Mouse (Mus musculus) ovary, adult 18-20 months (tissue): ENCODE measurements around the gene Fn1.

Source experiments
- DNase-seq: peaks from one replicate; pipeline ENCODE4 v3.0.0; 2022; ENCODE audit warnings: low spot score, mixed read lengths

Gene Fn1

DNA sequence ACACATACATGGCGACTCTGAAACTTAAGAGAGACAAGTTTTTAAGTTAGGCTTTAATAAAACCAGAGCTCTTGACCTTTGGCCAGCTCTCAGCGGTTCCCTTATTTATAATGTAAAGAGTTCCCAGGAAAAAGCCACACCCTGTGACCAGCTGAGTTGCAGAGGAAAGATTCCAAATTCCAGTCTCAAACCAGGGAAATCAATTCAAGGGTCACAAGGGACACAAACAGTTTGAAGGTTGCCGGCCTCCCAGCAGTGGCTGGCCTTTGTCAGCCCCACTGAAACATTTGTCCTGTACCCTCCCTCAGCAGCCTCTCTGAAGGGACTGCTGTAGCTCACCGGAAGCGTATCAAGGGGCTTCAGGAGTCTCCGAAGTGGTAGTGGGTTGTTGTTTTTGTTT lies 2.3 kb downstream of the Fn1 start:
- DNase-seq = no peak

DNA sequence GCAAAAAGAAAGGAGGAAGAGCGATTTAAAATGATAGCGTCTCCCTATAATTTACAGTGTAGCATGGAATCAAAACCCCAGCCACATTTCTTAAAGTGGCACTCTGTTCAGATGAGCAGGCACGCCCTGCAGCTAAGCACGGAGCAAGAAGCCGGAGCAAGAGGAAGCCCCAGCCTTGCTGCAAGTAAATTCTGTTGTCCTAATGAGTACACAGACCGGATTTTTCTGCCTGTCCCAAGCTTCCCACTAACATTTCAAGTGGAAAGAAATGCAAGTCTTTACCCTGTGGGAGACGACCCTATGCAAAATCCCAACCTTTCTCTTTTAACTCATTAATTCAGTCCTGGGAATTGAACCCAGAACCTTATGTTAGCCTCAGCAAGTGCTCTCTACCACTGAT lies 4.8 kb downstream of the Fn1 start:
- DNase-seq = no peak

DNA sequence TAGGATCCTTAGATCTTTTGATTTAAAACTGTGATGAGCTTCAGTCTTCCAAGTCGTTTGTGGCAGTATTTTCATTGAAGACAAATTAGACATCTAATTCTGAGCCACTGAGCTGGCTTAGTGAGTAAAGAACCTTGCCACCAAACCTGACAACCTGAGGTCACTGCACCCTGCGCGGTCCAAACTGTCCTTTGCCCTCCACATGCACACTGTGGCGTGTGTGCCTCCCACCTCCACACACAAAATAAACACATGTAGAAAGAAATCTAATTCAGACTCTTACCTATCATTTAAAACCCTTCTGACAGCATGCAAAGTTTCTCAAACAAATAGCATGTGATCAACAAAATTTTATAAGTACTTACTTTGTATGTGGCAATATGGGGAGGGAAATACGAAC lies 6.2 kb downstream of the Fn1 start:
- DNase-seq = no peak

DNA sequence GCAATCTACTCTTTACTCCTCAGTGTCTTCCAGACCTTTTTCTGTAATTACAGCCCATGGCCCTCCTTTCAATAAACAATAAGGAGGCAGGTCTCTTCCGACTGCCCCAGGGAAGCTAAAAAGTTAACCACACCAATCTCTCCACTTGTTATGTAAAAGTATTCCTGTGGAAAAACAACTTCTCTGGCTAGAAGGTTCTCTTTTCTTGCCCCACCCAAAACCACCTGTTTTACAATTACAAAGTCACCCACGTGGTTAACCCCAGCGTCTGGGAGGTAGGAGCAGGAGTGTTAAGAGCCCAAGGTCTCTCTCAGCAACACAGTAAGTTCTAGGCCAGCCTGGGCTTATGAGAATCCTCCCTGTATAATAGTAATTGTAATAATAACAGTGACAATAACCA lies 7.0 kb downstream of the Fn1 start:
- DNase-seq = no peak

DNA sequence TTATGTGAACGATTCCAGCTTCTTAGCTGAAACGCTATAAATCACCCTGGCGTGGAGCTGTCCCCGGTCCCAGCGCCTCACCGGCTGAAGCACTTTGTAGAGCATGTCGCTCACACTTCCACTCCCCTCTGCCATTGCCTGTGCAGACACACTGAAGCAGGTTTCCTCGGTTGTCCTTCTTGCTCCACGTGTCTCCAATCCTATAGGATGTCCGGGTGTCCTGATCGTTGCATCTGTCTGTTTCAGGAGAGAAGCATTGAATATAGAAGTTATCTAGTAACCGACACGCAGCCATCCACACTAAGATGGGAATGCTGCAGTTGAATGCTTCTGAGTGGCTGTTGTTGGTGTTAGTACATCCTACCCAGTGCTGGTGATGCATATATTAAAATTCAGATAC lies 7.5 kb downstream of the Fn1 start:
- no peak for DNase-seq

GRCm38 (mm10) chr1:71642794-71643193 lies 10.2 kb downstream of the Fn1 start:
- no peak for DNase-seq

- no peak for DNase-seq
These were observed 11.8 kb downstream of the Fn1 start for GRCm38 (mm10) chr1:71641206-71641605.

DNA sequence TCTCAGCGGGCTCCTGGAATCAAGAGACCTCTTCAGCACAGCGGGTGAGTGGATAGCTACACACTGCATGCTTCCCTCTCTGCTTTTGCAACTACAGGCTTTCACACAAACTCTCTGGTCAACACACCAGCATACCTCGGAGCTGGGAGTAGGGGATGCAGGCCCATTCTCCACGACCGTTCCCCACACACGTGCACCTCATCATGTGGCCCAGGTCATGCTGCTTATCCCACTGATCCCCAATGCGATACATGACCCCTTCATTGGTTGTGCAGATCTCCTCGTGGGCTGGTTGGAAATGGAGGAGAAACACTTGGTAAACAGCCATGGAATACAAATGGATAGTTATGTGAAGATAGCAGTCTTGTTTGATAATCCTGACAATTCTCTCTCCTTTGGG lies 12.8 kb downstream of the Fn1 start:
- DNase-seq = no peak

- DNase-seq = no peak
These were observed 16.3 kb downstream of the Fn1 start for GRCm38 (mm10) chr1:71636665-71637064.

DNA sequence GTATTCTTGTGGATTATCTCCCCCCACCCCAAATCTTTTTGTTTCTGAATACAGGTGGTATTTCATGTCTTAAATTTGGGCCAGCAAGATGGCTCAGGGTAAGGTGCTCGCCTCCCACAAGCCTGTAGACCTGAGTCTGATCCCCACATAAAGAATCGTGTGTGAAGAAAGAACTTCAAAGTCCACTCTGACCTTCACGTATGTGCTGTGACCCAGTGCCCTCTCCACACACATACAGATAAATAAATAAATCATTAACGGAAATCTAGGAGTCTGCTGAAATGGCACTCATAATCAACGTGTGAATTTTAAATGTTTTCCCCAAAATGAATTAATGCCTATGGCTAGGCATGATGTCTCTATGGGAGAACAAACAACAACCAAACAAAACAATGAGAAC lies 16.9 kb downstream of the Fn1 start:
- DNase-seq = no peak

DNA sequence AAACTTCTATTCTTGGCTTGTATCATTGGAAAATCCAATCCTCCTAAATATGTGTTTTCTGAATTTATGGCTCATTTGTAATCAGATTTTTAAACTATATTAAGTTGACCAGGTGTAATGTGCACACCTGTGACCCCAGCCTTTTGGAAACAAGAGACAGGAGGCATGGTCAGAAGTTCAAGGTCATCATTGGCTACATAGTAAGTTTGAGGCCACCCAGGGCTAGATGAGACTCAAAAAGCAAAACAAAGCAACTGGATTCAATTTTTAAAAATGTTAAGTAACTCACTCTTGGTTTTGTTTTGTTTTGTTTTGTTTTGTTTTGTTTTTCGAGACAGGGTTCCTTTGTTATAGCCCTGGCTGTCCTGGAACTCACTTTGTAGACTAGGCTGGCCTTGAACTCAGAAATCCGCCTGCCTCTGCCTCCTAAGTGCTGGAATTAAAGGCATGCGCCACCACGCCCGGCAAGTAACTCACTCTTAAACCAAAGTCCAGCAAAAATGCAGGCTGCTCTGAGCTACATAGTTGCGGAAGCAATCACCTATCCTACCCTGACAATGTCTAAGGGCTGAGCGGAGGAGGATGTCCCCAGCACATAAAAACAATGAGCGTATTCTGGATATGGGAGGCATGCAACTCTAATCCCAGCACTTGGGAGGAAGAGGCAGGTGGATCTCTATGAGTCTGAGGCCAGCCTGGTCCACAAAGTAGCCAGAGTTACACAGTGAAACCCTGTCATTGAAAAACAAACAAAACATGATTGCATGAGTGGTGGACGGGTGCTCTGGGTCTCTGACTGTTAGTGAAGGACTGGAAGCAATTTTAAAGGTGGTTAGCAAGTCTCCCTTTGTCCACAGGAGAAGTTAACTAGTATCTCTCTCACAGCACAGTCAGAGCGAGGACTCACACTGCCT lies 17.6 kb downstream of the Fn1 start:
- DNase-seq = no peak

- no peak for DNase-seq
These were observed 18.5 kb downstream of the Fn1 start for GRCm38 (mm10) chr1:71634471-71634981.

DNA sequence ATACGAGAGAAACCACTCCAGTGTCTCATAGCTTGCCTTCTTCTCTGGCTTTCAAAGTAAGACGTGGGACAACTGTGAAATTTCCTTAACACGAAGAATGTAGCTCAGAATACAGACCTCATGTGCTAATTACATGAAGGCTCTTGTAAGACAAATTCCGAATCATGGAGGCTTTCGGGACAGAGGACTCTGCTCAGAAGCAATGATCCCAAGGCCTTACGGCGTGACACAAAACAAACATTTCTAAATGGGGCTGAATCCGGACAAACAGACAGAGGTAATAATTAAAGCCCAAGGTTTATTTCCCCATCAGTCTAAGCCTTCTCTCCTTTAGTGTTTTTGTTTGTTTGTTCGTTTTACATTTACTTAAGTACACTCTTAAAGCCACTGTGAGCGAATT lies 20.6 kb downstream of the Fn1 start:
- no peak for DNase-seq

DNA sequence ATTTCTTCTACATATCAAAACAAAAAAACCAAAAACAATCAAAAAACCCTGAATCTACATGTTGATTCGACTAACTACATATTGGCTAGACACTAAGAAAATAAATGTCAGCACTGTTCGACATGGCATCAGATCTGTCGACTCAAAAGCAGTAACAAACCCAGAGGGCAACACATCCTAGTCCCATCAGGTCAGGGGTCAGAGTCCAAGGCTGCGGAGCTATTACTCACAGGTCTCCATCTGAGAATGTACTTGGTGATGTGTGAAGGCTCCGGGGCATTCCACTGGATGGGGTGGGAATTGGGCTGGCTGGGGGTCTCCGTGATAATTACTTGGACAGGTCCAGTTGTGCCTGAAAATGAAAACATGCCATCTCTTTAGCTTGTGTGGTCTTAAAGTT lies 21.2 kb downstream of the Fn1 start:
- no peak for DNase-seq

DNA sequence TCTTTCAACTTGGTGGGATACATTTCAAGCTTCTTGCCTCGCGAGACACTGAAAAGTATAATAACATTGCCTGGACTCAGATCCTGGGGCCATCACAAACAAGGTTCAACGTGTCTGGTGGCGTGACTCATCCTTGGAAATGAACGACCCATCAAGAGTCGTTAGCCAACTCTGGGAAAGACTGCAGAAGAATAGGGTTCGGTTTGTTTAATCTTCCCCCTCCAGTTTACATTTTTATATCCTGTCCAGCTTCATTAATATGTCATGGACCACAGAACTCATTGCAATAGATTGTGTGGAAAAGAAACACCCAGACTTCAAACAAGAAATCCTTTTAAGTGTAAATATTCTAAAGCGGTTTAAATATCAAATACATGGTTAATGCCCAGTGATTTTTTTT lies 22.8 kb downstream of the Fn1 start:
- no peak for DNase-seq

DNA sequence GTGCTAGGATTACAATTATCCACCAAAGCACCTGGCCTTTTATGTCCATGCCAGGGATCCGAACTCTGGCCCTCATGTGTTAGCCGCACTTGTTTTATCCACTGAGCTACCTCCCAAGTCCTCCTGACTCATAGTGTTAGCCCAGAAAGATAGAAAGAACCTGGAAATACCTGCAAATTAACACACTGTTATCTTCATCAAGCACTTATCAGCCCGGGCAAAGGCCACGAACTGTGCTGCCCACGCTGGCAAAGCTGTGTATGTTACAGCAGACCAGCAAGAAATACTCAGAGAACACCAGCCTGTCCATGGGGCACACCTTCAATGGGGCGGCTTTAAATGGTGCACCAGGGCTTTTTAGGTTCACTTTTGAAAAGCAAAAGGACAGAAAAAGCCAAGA lies 29.4 kb downstream of the Fn1 start:
- DNase-seq = no peak

DNA sequence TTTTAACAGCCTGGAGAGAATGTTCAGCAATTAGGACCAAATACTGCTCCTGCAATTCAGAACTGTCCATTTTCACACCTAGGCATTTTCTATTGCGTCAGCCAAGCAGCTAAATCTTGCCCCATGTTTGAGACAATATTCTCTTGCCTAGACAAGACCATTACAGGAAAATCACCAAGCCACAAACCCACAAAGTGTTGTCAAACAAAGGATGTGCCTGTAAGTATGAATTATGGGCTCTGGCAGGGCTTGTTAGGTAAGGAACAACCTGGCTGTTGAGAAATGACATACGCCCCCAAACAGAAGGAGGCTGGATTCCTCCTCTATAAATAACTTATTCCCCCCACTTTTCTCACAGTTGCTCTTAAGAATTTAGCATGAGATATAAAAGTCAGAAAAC lies 31.5 kb downstream of the Fn1 start:
- no peak for DNase-seq

DNA sequence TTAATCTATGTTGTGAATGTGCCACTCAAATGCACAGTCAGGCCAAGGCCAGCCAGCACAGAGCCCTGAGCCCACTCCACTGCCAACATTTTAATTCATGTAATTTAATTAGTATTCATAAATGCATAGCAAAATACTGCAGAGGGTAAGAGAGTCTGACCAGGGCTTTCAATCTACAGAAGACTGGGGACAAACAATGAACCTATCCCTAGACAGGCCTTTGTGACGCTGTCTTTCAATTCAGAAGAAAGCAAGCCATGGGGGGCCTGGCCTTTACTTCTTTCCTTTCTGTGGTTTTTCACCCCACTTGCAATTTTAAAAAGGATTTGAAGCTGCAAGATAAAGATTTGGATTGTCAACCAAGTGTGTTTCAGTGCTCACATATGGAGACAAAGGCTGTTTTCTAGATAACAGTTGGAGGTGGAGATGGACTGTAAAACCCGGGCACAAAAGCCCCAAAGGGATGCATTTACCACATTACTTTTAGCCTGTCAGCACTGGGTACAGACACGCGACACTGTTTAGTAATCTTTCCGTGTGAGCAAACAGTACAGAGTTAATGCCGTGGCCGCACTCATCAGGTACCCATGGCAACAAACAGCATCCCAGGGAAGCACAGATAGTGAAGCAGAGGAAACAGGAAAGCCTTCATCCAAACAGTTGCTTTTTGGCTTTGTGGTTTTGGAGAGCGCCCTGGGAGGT lies 38.3 kb downstream of the Fn1 start:
- DNase-seq = no peak

GRCm38 (mm10) chr1:71612256-71612655 lies 40.7 kb downstream of the Fn1 start:
- no peak for DNase-seq

DNA sequence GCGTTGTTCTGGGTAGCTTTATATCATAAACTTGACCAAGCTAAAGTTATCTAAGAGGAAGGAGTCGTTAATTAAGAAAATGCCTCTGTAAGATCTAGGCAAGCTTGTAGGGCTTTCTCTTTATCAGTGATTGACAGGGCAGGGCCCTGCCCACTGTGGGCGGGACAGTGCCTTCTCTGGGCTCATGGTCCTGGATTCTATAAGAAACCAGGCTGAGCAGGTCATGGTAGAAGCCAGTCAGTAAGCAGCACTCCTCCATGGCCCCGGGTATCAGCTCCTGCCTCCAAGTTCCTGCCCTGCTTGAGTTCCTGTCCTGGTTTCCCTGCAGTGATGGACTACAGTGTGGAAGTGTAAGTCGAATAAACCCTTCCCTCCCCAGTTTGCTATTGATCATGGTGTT lies 43.1 kb downstream of the Fn1 start:
- no peak for DNase-seq

DNA sequence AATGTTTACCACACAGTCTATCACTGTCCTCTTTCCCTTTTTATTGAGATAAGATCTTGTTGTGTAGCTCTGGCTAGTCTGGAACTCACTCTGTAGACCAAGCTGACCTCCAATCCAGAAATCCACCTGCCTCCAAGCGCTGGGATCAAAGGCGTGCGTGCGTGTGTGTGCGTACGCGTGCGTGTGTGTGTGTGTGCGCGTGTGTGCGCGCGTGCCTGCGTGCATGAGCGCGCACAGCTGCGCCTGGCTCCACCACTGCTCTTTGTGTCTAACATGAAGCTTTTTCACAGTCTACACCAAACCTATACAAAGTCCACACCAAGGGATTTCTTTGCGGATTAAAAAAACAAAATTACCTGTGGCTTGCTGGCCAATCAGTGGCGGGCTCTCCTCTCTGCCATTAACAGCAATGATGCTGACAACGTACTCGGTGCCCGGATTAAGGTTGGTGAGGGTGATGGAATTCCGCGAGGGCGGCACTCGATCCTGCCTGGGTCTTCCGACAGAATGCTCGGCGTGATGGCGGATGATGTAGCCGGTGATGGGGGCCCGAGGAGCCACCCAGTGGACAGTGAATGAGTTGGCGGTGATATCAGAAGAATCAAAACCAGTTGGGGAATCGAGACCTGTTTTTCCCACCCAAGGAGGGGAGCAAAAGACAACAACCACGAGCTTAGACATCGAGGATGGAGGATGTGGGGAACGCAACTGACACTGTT lies 43.8 kb downstream of the Fn1 start:
- no peak for DNase-seq

GRCm38 (mm10) chr1:71606600-71607325 lies 46.2 kb downstream of the Fn1 start:
- DNase-seq = no peak
